Mouse (Mus musculus): ENCODE data around the gene Ddx49.

DNA sequence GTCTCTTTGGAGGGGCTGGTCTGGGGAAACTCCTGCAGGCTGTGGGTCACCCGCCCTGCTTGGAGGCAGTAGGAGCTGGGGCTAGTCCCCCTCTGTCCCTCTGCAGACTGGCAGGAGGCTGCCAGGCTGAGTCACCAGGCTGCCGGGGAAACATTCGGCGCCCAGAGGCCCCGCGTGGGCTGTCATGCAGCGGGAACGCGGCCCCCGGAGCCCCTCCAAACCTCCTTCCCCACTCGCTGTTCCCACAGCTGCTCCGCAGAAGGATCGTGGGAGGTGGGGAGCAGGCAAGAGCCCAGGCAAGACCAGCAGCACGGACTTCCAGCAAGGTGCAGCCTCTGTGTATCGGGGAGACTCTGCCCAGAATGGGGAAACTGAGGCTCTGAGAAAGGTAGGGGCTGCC lies 24.1 kb downstream of the Ddx49 start:
- TF ChIP-seq POLR2A (IDR thresholded peaks at IDR 0.05; ENCODE audit: low read depth, low read length): no peak
- no peak for TF ChIP-seq CTCF (conservative IDR thresholded peaks at IDR 0.05 in 1 of 2, IDR thresholded peaks at IDR 0.05 in 1 of 2; ENCODE audit: low read depth in 2 of 2, low read length in 2 of 2)
